Mouse (Mus musculus) C2C12 (cell line): ENCODE results near the gene Phtf2. TPM values are rescaled to one million over a fixed set of nuclear protein-coding genes. Genes with fewer than 3 reads are reported as not detected.

Experiments
- H3K27me3 ChIP-seq: one replicate; pipeline ENCODE4 v1.6.1; 2011; ENCODE audit not compliant: control insufficient read depth, insufficient read depth, insufficient read length
- H3K36me3 ChIP-seq: one replicate; pipeline ENCODE4 v1.6.1; 2011; ENCODE audit not compliant: control insufficient read depth, insufficient read depth
- H3K4me3 ChIP-seq: one replicate; pipeline ENCODE4 v1.5.1; 2011; ENCODE audit warnings: mild to moderate bottlenecking, control low read depth; ENCODE audit not compliant: poor library complexity, insufficient read depth, severe bottlenecking
- H3K79me2 ChIP-seq: one replicate; pipeline ENCODE4 v1.6.1; 2011; ENCODE audit not compliant: control insufficient read depth, insufficient read depth
- H3K79me3 ChIP-seq: one replicate; pipeline ENCODE4 v1.6.1; 2011; ENCODE audit warnings: low read depth, control low read depth
- H3ac ChIP-seq: one replicate; pipeline ENCODE3; 2011; ENCODE audit warnings: low read depth; ENCODE audit not compliant: control insufficient read depth, insufficient read length
- CEBPB ChIP-seq: IDR thresholded peaks from one replicate; pipeline ENCODE4 v1.6.1; 2011; ENCODE audit warnings: low read depth, mild to moderate bottlenecking, control low read depth, moderate library complexity
- CTCF ChIP-seq: IDR thresholded peaks from one replicate; pipeline ENCODE4 v1.5.1; 2011; ENCODE audit not compliant: control insufficient read depth, insufficient read depth, insufficient read length
- FOSL1 ChIP-seq: IDR thresholded peaks from one replicate; pipeline ENCODE4 v1.8.0; 2011; ENCODE audit warnings: mild to moderate bottlenecking, low read length; ENCODE audit not compliant: poor library complexity, insufficient read depth, severe bottlenecking
- MAX ChIP-seq: IDR thresholded peaks from one replicate; pipeline ENCODE4 v1.6.1; 2011; ENCODE audit warnings: mild to moderate bottlenecking, control low read depth
- MYOD1 ChIP-seq: IDR thresholded peaks from one replicate; pipeline ENCODE4 v1.6.1; 2011; ENCODE audit warnings: low read depth; ENCODE audit not compliant: control insufficient read depth, insufficient read length
- MYOG ChIP-seq: IDR thresholded peaks from one replicate; pipeline ENCODE4 v1.6.1; 2011; ENCODE audit not compliant: control insufficient read depth, insufficient read length; ENCODE audit errors: extremely low read depth
- USF1 ChIP-seq: IDR thresholded peaks from one replicate; pipeline ENCODE4 v1.6.1; 2011; ENCODE audit warnings: low read depth, mild to moderate bottlenecking, control low read depth, moderate library complexity
- polyA plus RNA-seq: library from polyadenylated mRNA; unstranded; fragments of >200 nt; fragmentation: generic; extraction: Trizol; gene quantifications from one replicate; pipeline ENCODE4 v1.2.1, GENCODE M21; 2012; ENCODE audit warnings: missing spikeins

Phtf2 gene
- polyA plus RNA-seq, 1 experiment: 3.4 TPM

- Histone ChIP-seq H3K79me3 (no peaks in the 10 kb centered on the region), H3K79me2 (no peaks in the 10 kb centered on the region), H3K4me3 (no peak overlapping the region), H3K36me3 (peaks cover 6% of the 10 kb centered on the region), H3K27me3 (no peaks in the 10 kb centered on the region), H3ac (no peak overlapping the region)
- no peak for TF ChIP-seq MYOD1
- TF ChIP-seq MYOG: no peak
- TF ChIP-seq CTCF: no peak
- TF ChIP-seq FOSL1: no peak
- TF ChIP-seq CEBPB: no peak
- TF ChIP-seq MAX: no peak
- no peak for TF ChIP-seq USF1
These were observed 121.4 kb downstream of the Phtf2 start for GRCm38 (mm10) chr5:20760368-20761162.

GRCm38 (mm10) chr5:20759771-20760170 is 122.2 kb downstream of the Phtf2 start:
- H3K79me2 ChIP-seq: no peaks in the 10 kb centered on the region
- peaks cover 6% of the 10 kb centered on the region for H3K36me3 ChIP-seq
- H3K79me3 ChIP-seq: no peaks in the 10 kb centered on the region
- TF ChIP-seq USF1 (no peak), MYOG (no peak)
- no peak overlapping the region for H3ac ChIP-seq
- no peaks in the 10 kb centered on the region for H3K27me3 ChIP-seq
- no peak overlapping the region for H3K4me3 ChIP-seq

DNA sequence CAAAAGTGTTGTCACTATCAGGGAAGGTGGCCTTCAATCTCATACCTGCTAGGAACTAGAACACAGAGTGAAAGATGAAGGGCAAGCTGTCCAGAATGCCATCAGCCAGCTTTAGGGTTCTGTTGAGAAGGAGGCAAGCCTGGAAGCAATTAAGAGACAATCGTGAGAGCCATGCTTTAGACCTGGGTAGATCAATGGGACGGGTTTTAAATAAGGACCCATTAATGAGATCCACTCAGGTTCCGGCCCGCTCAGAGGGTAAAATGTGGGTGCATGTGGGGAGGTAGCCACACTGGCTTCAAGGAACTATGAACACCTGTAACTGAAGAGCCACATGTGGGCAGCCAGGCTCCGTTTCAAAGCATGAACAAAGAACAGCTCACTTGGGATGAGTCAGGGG is 128.0 kb downstream of the Phtf2 start:
- no peaks in the 10 kb centered on the region for H3K36me3 ChIP-seq
- H3K79me3 ChIP-seq: no peaks in the 10 kb centered on the region
- no peaks in the 10 kb centered on the region for H3K79me2 ChIP-seq
- H3ac ChIP-seq: no peak overlapping the region
- TF ChIP-seq MYOD1 (no peak), MAX (no peak), CEBPB (no peak), FOSL1 (no peak), MYOG (no peak), CTCF (no peak), USF1 (no peak)
- H3K4me3 ChIP-seq: no peak overlapping the region
- no peaks in the 10 kb centered on the region for H3K27me3 ChIP-seq

- Histone ChIP-seq H3K4me3 (no peak overlapping the region), H3K36me3 (no peaks in the 10 kb centered on the region), H3K79me2 (no peaks in the 10 kb centered on the region), H3ac (no peak overlapping the region), H3K79me3 (no peaks in the 10 kb centered on the region), H3K27me3 (no peaks in the 10 kb centered on the region)
- TF ChIP-seq USF1 (no peak), CTCF (no peak), MYOD1 (no peak), CEBPB (no peak), MYOG (no peak), FOSL1 (no peak), MAX (no peak)
These were observed 128.8 kb downstream of the Phtf2 start for GRCm38 (mm10) chr5:20753096-20753495.

GRCm38 (mm10) chr5:20751696-20752095 is 130.2 kb downstream of the Phtf2 start:
- no peaks in the 10 kb centered on the region for H3K79me2 ChIP-seq
- no peak overlapping the region for H3ac ChIP-seq
- no peak for TF ChIP-seq FOSL1
- no peak for TF ChIP-seq MAX
- TF ChIP-seq CEBPB: no peak
- TF ChIP-seq USF1: no peak
- TF ChIP-seq MYOD1: no peak
- TF ChIP-seq CTCF: no peak
- no peak for TF ChIP-seq MYOG

GRCm38 (mm10) chr5:20751000-20751399 is 130.9 kb downstream of the Phtf2 start:
- Histone ChIP-seq H3ac (no peak overlapping the region), H3K79me2 (no peaks in the 10 kb centered on the region), H3K27me3 (no peaks in the 10 kb centered on the region), H3K79me3 (no peaks in the 10 kb centered on the region), H3K4me3 (no peak overlapping the region), H3K36me3 (no peaks in the 10 kb centered on the region)
- TF ChIP-seq FOSL1: no peak
- TF ChIP-seq USF1: no peak
- TF ChIP-seq CTCF: no peak
- TF ChIP-seq MYOG: no peak
- no peak for TF ChIP-seq CEBPB
- TF ChIP-seq MAX: no peak
- no peak for TF ChIP-seq MYOD1

More at GRCm38 (mm10) chr5:20751696-20752095, 130.2 kb downstream of the Phtf2 start:
- no peaks in the 10 kb centered on the region for H3K27me3 ChIP-seq
- H3K4me3 ChIP-seq: no peak overlapping the region
- no peaks in the 10 kb centered on the region for H3K79me3 ChIP-seq
- H3K36me3 ChIP-seq: no peaks in the 10 kb centered on the region
